Mouse (Mus musculus): ENCODE measurements around the gene Spock2.
"Not testable (repeated sequence)": the region's sequence is repeated elsewhere in the genome, so short reads cannot be mapped to it uniquely, and the experiment has no call there.

Spock2 gene

DNA sequence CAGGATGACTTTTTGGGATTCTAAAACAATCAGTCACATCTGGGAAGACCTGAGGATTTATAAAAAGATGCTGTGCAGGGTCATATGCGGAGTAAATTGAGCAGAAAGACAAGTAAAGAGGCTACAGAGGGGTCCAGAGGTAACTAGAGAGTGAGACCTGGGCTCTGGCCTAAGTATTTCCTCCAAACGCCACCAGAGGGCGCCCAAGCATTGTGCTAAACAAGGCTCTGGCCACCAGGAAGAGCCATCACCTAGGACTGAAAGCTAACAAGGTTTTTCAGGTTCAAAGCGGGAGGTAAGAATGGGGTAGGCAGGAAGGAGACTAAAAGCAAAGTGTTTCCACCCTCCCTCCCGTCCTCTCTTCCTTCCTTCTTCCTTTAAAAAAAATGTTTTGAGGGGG is 42.1 kb downstream of the Spock2 start:
- peak; percentile 92 for DNase-seq (ENCODE audit: low spot score)

DNA sequence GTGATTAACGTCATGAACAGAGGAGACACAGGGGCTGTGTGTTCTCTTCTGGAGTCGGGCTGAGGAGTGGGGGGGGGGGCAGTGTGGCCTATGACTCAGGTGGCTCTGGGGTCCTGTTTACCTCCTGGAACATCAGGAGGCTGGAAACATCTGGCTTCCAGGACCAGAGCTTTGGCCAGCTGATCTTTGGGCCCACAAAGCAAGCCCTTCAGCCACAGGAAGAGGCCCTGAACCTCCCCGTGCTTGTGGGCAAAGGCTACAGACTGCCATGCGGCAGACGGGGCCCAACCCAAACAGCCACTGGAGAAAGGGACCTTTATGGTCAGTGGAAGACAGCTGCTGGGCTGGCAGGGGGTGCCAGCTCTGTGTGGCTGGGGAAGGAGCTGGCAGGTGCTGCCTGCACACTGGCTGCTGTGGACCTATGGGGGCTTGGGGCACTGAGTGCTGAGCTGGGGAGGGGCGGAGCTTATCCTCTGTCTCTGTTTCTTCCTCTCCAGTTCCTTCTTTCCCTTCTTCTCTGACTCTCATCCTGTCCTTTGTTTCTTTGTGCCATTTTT is 45.2 kb downstream of the Spock2 start:
- no peak for DNase-seq (ENCODE audit: low spot score)

DNA sequence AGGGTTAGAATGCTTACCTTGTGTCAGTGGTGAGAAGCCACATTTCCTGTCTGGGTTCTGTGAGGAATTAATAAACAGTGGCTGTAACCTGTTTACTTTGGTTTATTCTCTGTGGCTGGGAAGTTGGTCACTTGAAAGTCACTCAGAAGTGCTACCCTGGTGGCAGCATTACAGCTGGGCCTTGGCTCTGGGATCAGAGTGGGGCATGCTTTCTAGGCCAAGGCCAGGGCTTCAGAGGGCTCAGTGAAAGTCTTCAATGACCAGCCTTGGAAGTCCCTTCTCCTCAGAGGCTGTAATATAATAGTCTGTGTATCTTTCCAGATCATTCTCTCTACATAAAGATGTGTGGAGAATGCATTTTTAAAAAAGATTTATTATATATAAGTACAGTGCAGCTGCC is 50.0 kb downstream of the Spock2 start:
- DNase-seq (ENCODE audit: low spot score), result no peak

DNA sequence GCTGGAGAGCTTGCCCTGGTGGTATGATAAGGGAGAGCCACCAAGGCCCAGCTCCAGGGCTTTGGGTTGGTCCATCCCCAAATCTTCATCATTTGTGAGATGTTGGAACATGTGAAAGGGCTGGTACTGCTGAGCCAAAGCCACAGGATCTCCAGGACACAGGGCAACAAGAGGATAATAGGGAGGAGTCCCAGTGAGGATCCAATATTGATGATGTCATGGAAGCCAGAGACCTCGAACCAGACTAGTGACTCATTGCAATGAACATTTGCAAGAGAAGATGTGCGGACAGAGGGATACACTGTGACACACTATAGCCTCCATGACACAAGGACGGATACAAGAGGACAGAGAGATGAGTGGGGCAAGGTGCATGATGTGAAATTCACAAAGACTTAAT is 52.1 kb downstream of the Spock2 start:
- no peak for DNase-seq (ENCODE audit: low spot score)

DNA sequence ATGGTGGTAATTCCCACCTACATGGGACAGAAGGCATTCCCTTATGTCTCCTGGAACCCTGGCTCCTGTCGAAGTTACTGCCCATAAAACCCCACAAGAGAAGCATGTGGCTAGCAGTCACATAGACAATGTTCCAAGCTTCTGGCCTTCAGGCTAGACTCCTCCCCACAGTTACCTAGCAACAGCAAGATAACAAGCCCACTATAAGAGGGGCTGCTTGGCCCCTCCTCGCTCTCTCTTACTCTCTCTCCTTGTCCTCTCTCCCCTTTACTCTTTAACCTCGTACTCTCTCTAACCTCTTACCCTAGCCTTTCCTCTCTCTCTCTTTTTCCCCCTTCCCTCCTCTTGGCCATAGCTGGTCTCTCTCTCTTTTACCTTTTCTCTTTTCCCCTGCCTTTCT is 55.4 kb downstream of the Spock2 start:
- not testable (repeated sequence) for DNase-seq (ENCODE audit: low spot score)

DNA sequence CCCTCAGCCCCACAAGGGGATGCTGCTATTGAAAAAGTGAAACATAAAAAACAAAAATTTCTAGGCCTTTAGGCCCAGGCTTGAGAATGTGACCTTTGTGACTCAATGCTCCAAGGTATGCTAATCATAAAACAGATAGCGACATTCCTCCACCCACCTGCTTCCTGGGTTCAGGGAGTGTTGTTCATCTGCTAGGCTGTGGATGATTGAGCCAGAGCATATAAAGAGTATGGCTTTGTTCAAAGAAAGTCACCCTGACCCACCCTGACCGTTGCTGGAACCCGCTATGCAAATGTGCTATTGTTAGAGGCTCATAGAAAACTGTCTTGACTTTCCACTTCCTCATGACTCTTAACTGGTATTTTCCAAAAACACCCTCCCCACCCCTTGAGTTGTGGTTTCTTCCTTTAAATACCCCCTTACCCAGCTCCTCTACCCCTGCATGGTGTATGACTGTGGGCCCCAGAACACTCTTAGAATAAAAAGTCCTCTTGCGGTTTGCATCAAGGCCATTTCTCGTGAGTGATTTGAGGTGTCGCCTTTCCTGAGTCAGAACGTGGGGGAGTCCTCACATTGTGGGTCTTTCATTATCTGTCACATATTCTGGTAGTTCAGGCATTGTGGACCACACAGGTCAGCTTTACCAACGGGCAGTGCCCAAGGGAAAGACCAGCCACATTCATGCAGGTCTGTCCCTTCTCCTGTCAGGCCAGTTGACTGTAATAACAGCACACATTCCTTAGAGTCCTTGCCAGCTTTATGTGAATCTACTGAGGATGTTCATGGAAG is 56.4 kb downstream of the Spock2 start:
- DNase-seq (ENCODE audit: low spot score), result not testable (repeated sequence)

DNA sequence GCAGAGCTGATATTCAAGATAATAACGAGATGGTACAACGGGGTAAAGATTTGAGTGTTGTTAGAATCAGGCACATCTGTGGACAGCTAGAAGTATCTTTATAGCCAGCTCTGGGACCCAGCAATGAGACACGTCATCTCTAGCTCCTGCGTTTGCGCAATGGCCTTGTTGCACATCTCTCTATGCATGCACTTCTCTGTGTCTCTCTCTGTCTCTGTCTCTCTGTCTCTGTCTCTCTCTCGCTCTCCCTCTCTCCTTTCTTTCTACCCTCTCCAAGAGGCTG is 56.9 kb downstream of the Spock2 start:
- DNase-seq (ENCODE audit: low spot score), result no peak

DNA sequence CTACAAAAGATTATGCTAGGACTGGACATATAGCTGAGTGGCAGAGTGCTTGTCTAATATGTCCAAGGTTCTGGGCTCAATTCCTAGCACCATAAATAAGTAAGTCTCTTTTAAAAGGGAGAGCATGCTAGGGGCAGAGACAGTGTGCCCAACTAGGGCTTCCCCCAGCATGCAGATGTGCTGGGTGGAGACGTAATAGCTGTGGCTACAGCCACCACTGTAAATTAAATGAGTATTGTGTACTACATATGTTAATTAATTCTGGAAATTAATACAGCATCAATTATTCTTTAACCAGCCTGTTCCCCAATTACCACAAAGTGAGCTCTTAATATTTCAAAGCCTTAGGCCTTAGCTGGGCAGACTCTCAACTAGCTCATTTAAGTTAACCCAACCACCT is 58.9 kb downstream of the Spock2 start:
- no peak for DNase-seq (ENCODE audit: low spot score)

DNA sequence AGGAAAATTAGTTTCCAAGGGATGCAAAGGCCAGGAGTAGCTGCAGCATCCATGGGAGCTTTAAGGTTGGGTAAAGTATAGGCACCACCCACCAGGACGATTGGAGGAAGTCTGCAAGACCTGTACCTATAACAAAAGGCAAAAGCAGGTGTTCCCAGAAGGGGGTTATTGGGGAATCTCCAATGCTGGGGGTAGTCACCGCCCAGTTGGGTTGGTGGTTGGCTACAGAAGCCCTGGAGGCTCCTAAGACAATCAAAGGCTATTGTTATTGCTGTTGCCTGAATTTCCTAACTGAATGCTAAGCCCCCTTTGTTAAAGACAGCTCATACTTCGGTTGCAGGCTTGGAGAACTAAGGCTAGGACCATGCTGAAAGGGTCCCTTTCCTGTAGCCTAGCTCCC is 60.0 kb downstream of the Spock2 start:
- no peak for DNase-seq (ENCODE audit: low spot score)

DNA sequence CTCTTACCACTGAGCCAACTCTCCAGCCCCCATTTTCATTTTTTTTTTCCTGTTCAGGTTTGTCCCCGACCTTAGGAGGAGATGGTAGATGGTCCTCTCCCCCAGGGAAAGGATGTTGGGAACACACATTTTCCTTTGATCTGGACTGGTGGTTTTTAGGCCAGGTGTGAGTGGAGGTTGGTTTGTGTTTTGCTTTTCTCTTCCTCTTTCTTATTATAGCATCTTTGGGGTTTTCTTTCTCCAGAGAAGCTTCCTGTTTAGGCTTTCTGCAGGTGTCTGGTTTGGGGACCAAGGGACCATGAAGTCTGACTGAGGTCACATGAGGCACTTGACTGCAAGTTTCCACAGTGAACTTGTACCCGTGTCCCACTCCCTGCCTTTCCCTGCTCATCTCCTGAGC is 62.3 kb downstream of the Spock2 start:
- DNase-seq (ENCODE audit: low spot score), result no peak

DNA sequence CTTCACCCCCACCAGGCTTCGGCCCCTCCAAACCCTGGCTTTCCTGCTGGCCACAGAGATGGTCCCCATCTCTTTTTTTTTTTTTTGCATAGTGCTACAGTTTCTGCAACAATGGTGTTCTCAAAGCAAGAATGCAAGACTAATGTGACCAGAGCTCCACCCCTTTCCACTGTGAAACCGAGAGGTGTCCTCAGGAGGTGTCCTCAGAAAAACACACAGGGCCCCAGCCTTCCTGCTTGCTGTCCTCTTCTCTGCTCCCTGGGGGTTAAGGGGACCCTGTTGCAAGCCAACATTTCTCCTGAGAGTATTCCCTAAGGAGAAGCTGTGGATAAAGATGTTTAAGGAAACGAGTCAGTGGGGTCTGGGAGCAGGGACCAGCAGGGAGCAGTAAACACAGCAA is 62.9 kb downstream of the Spock2 start:
- DNase-seq (ENCODE audit: low spot score), result no peak

DNA sequence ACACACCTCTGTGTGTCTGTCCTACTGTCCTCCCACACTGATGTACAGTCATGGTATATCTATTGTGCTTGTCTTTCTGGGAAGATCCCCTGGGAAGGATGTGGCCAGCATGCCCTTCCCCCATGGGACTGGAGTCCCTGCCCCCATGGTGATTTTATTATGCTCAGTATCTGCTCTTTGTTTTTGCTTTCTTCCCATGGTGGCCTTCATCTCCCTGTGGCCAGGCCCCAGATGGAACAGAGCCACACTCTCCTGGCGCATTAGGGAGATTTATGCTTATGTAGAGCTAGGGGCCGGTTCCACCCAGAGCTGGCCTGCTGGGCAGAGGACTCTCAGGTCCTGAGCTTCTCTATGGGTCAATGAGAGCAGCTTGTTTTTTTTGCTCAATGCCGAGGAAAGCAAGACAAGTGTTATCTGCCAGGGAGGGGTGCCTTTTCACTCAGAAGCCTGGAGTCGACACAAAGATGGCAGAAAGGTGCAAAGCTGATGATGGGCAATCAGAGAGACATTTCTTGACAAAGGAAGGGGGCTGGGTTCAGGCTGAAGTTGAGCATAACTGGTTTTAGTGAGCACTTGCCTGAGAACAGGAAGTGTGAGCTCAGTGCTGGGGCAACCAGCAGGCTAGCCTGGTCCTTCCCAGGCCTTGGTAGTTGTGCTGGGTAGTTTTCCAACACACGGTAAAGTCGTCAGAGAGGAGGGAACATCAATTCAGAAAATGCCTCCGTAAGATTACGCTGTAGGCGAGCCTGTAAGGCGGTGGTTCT is 64.5 kb downstream of the Spock2 start:
- peak; percentile 50 for DNase-seq (ENCODE audit: low spot score)

DNA sequence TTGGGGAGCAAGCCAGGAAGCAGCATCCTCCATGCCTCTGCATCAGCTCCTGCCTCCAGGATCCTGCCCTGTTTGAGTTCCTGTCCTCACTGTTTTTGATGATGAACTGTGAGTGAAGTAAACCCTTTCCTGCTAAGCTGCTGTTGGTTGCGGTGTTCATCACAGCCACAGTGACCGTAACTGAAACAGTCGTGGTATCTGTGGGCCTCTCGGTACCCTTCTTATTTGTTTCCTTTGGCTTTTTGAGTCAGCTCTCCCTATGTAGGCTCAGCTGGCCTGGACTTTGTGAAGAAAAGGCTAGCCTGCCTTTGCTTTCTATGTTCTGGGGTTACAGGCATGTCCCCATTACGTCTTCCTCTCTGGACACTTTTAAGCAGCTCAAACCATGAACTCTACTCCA is 65.3 kb downstream of the Spock2 start:
- no peak for DNase-seq (ENCODE audit: low spot score)

DNA sequence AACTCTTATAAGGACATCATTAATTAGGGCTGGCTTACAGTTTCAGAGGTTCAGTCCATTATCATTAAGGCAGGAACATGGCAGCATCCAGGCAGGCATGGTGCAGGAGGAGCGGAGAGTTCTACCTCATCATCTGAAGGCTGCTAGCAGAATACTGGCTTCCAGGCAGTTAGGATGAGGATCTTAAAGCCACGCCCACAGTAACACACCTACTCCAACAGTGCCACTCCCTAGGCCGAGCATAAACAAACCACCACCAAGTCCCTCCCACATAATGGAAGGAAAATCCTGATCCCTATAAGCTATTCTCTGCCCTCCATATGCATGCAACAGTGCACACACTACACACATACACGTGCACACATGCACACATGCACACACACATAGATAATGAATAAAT is 66.3 kb downstream of the Spock2 start:
- DNase-seq (ENCODE audit: low spot score), result no peak

DNA sequence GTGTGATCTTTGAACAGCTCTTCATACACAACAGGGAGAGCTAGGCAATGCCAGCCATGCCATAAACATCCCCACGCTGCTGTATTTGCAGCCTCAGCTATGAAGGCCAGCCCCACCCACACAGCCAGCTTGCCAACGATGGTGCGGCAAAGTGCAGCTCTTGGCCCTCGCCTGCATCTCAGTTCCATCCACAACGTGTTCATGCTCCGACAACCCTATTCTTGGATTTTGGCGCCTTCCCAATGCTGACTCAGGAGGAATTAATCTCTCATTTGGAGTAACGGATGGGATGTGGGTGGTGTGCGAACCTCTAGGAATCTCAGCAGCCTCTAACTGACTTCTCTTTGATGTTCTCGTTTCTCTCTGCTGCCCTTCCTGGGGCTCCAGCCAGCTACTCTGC is 67.0 kb downstream of the Spock2 start:
- DNase-seq (ENCODE audit: low spot score), result peak; percentile 41

DNA sequence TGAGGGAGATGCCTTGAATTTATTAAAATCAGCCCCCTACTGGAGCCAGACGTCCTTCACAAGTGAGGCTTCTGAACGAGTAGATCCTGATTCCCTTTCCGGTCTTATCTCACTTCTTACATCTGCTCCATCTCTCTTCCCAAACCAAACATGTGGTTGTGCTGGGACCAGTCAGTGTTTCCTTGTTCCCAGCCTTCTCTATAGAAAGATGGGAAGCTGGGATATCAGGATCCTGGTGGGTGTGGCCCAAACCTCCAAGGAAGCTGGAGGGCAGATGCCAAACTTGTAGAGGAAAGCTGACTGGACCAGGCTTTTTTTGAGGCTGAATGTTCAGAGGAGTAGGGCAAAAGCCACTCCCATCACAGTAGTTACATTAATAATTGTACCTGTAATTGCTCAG is 68.5 kb downstream of the Spock2 start:
- DNase-seq (ENCODE audit: low spot score), result no peak

DNA sequence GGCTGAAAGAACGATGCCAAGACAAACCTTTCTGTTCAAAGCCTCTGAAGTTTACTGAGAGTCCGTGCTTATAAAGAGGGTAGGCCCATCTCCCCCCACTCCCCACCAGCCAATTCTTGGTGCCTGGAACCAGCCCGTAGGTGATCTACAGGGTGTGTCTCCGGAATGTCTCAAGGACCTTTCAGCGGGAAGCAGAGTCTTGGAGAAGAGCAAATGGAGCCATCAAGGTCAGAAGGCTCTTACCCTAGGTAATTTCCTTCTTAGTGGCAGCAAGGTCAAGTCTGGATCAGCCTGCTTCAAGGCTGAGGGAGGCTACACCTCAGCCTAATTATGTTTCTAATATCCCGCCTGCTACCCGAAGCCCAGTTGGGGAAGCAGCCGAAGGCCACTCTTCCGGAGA is 69.3 kb downstream of the Spock2 start:
- not testable (repeated sequence) for DNase-seq (ENCODE audit: low spot score)
